Mouse (Mus musculus): ENCODE measurements around the gene Cldn13.

Gene Cldn13

GRCm38 (mm10) chr5:134890601-134891054 lies 24.7 kb downstream of the Cldn13 start:
- DNase-seq: no peak

DNA sequence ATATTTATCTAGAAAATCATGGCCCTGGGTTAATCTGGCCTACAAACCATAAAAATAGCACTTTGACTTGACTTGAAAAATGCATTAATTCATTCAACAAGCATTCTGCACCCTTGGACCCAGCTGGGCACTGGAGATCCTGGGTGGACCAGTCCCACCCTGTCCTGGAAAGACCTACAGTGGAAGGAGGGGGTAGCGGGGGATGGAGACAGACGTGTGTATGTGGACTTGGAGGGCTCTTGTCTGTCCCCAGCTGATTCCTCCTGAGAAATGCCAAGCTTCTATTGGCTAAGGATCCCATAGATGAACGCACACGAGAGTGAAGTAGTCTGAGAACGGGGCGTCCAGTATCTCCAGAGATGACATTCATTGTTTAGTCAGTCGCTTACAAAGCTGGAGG lies 26.8 kb downstream of the Cldn13 start:
- no peak for DNase-seq

- DNase-seq: no peak
These were observed 27.6 kb downstream of the Cldn13 start for GRCm38 (mm10) chr5:134887447-134888335.

DNA sequence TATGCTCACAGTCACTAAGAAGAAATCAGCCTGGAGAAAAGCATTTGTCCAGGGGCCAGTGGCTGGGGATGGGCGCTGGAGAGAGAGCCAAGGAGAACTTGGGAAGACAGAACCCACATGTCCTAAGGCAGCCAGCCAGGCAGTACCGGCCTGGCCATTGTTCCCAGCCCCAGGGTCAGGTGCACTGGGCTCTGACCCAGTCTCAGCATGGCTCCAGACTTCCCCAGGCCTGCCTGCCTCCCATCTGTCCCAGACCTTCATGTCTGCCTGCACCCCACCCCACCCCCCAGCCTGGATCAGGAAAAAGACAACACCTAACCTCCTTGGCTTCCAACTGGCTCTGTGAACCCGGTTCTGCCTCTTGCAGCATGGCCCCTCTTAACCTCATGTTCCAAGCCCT lies 32.2 kb downstream of the Cldn13 start:
- DNase-seq: peak; percentile 82

GRCm38 (mm10) chr5:134876801-134877200 lies 38.5 kb downstream of the Cldn13 start:
- no peak for DNase-seq

- DNase-seq: no peak
These were observed 40.1 kb downstream of the Cldn13 start for GRCm38 (mm10) chr5:134875245-134875644.

- peak; percentile 18 to 25 for DNase-seq
These were observed 41.1 kb downstream of the Cldn13 start for GRCm38 (mm10) chr5:134873956-134874879.

- no peak for DNase-seq
These were observed 42.3 kb downstream of the Cldn13 start for GRCm38 (mm10) chr5:134873034-134873433.

DNA sequence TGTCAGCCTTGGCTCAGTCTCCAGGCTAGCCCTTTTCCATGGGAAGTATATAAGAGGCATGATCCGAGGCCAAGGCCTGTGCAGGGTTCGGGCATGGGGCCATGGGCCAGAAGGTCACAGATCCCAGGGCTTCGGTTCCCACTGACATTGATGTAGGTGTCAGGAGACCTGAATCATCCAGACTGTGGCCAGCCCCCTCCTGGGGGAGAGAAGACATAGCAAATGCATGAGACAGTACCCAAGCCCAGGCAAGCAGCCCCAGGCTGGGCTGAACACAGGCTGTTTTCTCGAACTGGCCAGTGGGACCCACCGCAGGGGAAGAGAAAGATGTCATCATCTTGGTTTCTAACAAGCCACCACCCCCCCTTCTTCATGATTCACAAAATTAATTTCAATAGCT lies 42.7 kb downstream of the Cldn13 start:
- DNase-seq: no peak

DNA sequence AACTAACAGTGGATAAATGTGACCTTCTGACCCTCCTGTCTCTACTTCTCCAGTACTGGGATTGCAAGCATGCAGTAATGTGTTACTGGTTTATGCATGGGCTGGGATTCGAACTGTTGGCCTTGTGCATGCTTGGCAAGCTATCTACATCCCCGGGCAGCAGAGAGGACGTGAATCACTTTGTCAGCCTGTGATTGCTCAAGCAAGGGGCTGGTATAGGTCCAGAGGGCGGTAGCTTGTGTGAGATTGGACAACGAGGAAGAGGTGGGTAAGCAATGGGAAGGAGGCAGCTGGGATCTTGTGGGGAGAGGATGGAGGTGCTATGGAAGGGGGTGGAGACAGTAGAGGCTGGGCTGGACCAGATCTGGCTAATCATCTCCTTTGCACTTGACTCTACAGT lies 46.8 kb downstream of the Cldn13 start:
- no peak for DNase-seq

- DNase-seq: no peak
These were observed 47.8 kb downstream of the Cldn13 start for GRCm38 (mm10) chr5:134867320-134868144.

- DNase-seq: peak; percentile 25 to 27
These were observed 50.2 kb downstream of the Cldn13 start for GRCm38 (mm10) chr5:134865158-134865557.
